Mouse (Mus musculus) forebrain, embryonic 10.5 days (tissue): ENCODE measurements at regions not wholly inside any gene's neighbourhood (a gene's known extent, or its start where the extent isn't known, plus 50 kb on each side); places are given as distances from the start of the nearest gene placed in this dataset.

Source experiments
- DNase-seq: peaks from one replicate; pipeline ENCODE4 v3.0.0-alpha.2; 2017; ENCODE audit warnings: low spot score; ENCODE audit errors: extremely low spot score
- H3K27ac ChIP-seq: fragments of 300-500 bp; sonication (generic); 2 replicates; pipeline ENCODE4 v1.5.1; 2016; ENCODE audit warnings: mild to moderate bottlenecking
- H3K27me3 ChIP-seq: fragments of 300-500 bp; sonication (generic); 2 replicates; pipeline ENCODE4 v1.6.1; 2016; ENCODE audit warnings: mild to moderate bottlenecking; ENCODE audit not compliant: poor library complexity, severe bottlenecking
- H3K36me3 ChIP-seq: fragments of 300-500 bp; sonication (generic); replicated peaks from 2 replicates; pipeline ENCODE4 v1.6.1; 2016; ENCODE audit warnings: mild to moderate bottlenecking, moderate library complexity
- H3K4me1 ChIP-seq: fragments of 300-500 bp; sonication (generic); 2 replicates; pipeline ENCODE4 v1.6.1; 2016
- H3K4me3 ChIP-seq: fragments of 300-500 bp; sonication (generic); 2 replicates; pipeline ENCODE4 v1.5.1; 2016; ENCODE audit warnings: mild to moderate bottlenecking, moderate library complexity
- H3K9me3 ChIP-seq: fragments of 300-500 bp; sonication (generic); 2 replicates; pipeline ENCODE4 v1.6.1; 2016; ENCODE audit warnings: mild to moderate bottlenecking, moderate library complexity
- WGBS: fragments of 180-500 bp; shearing (Covaris S2); methylation state at CpG from one replicate; pipeline ENCODE4 v1.1.7; 2016; 5-methylcytosine and 5-hydroxymethylcytosine counted together

DNA sequence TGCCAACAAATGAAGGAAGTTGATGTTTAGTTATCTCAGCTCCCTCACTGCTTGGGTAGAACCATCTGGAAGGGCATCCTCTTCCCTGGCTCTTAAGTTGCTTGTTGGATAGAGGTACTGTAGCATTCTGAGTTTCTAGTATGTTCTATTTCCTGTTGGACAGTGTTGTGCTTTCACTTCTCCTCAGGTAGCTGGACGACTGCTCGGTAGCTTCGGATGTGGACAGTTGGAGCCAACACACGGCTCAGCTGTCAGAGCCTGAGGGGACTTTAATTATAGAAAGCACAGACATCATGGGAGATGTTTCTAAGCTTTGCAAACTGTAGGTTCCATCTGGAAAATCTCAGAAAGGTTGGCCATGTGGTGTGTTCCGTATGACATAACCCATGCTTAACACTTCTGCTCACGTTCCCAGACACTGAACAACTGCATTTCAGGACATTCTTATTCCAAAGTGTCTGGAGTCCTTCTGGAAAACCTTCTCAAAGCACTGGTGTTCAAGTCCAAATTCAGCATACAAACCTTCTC lies 233.8 kb upstream of the Lrtm1 start:
- Histone ChIP-seq H3K27me3 (no peaks in the 10 kb centered on the region), H3K4me1 (no peaks in the 10 kb centered on the region), H3K4me3 (no peak overlapping the region), H3K9me3 (no peaks in the 10 kb centered on the region), H3K36me3 (no peaks in the 10 kb centered on the region), H3K27ac (no peak overlapping the region)
- WGBS: 90% methylated on average over 6 of the region's 6 CpGs
- no peak for DNase-seq

- H3K36me3 ChIP-seq: no peaks in the 10 kb centered on the region
- peak; percentile 23 for DNase-seq
- H3K9me3 ChIP-seq: no peaks in the 10 kb centered on the region
- WGBS: 2% methylated on average over 4 of the region's 4 CpGs
- peak overlapping the region; percentile 31 for H3K4me3 ChIP-seq
- H3K27me3 ChIP-seq: peaks cover 31% of the 10 kb centered on the region
- H3K4me1 ChIP-seq: peaks cover 18% of the 10 kb centered on the region
- H3K27ac ChIP-seq: no peak overlapping the region
Measured at GRCm38 (mm10) chr14:28798290-28798689, 219.7 kb upstream of the Lrtm1 start.

DNA sequence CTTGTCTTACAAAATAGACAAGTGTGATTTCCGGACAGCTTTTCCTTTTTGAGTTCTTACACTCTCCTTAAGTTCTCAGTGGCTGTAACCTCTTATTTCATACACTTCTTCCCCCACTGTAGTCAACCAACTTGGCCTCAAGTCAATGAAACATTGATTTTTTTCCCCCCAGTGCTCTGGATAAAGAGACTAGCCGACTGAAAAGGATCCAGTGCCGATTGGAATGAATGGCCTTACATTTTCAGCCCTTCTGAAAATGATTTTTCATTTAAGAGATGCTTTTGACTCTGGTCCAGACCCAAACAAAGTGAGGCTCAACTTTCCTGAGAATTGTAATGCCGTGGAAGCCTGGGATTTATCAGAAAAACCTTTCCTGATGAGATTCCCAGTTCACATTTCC lies 216.3 kb upstream of the Lrtm1 start:
- Histone ChIP-seq H3K36me3 (no peaks in the 10 kb centered on the region), H3K27ac (no peak overlapping the region), H3K27me3 (peaks cover 24% of the 10 kb centered on the region), H3K9me3 (no peaks in the 10 kb centered on the region; the same call in 1 of the 2 replicates), H3K4me3 (no peak overlapping the region), H3K4me1 (peaks cover 18% of the 10 kb centered on the region)
- no peak for DNase-seq
- WGBS: 80% methylated on average over 4 of the region's 4 CpGs

GRCm38 (mm10) chr14:28802126-28802525 lies 215.9 kb upstream of the Lrtm1 start:
- WGBS: 85% methylated on average over 5 of the region's 5 CpGs
- H3K4me1 ChIP-seq: peaks cover 17% of the 10 kb centered on the region
- H3K4me3 ChIP-seq: no peak overlapping the region
- H3K36me3 ChIP-seq: no peaks in the 10 kb centered on the region
- no peaks in the 10 kb centered on the region; the same call in 1 of the 2 replicates for H3K9me3 ChIP-seq
- DNase-seq: no peak
- no peak overlapping the region for H3K27ac ChIP-seq
- H3K27me3 ChIP-seq: peaks cover 24% of the 10 kb centered on the region

DNA sequence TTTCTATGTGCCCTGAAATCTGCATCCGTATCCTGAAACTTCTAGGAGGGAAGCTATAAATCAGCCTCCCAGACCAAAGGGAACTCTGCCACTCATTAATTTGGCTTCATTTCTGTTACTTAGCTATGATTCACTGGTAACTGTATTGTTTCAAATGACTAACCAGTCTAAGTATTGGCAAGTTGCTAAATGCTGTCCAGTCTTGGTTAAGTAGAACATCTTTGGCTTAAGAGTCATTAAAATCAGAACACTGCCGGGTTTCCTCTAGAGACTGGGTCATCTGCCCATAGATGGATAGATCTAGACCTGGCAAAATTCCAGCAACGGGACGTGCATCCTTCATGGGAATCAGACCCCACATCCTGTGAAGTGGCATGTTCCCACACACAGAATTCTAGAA lies 209.9 kb upstream of the Lrtm1 start:
- Histone ChIP-seq H3K27ac (no peak overlapping the region), H3K36me3 (no peaks in the 10 kb centered on the region), H3K9me3 (no peaks in the 10 kb centered on the region; the same call in 1 of the 2 replicates), H3K4me1 (no peaks in the 10 kb centered on the region), H3K27me3 (no peaks in the 10 kb centered on the region), H3K4me3 (no peak overlapping the region)
- DNase-seq: no peak
- 92% methylated on average over 4 of the region's 4 CpGs for WGBS

DNA sequence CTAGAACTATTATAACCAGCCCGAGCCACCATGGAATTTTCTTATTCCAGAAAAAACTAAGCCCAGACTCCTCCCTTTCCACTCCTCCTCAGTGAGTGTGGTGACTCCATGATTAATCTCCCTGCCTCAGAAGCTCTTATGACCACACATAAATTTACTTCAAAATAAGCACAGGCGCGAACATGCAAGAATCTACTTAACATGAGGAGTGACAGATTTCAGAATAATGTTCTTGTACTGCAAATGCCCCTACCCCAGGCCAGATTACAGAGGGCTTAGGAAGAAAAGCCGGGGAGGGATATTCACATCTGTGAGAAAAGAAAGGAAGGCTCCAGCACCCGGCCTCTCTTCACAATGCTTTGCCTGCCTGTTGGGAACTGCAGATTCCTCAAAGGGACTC lies 208.7 kb upstream of the Lrtm1 start:
- 65% methylated on average over 5 of the region's 5 CpGs for WGBS
- no peak for DNase-seq
- H3K27ac ChIP-seq: peak overlapping the region; percentile 35; the same call in 1 of the 2 replicates

GRCm38 (mm10) chr14:28820970-28821369 lies 197.0 kb upstream of the Lrtm1 start:
- WGBS: 89% methylated on average over 5 of the region's 5 CpGs
- no peaks in the 10 kb centered on the region for H3K9me3 ChIP-seq
- DNase-seq: no peak
- H3K27me3 ChIP-seq: no peaks in the 10 kb centered on the region
- H3K4me1 ChIP-seq: no peaks in the 10 kb centered on the region
- H3K27ac ChIP-seq: no peak overlapping the region
- no peaks in the 10 kb centered on the region for H3K36me3 ChIP-seq
- no peak overlapping the region for H3K4me3 ChIP-seq

More for the DNA sequence above, 208.7 kb upstream of the Lrtm1 start:
- Histone ChIP-seq H3K4me3 (no peak overlapping the region), H3K4me1 (no peaks in the 10 kb centered on the region), H3K27me3 (no peaks in the 10 kb centered on the region), H3K9me3 (no peaks in the 10 kb centered on the region; the same call in 1 of the 2 replicates), H3K36me3 (no peaks in the 10 kb centered on the region)

- DNase-seq: no peak
- H3K4me1 ChIP-seq: no peaks in the 10 kb centered on the region
- H3K27ac ChIP-seq: no peak overlapping the region
- H3K9me3 ChIP-seq: no peaks in the 10 kb centered on the region
- H3K4me3 ChIP-seq: no peak overlapping the region
- no peaks in the 10 kb centered on the region for H3K36me3 ChIP-seq
- WGBS: 86% methylated on average over 6 of the region's 6 CpGs
- no peaks in the 10 kb centered on the region for H3K27me3 ChIP-seq
Measured at GRCm38 (mm10) chr14:28827186-28827585, 190.8 kb upstream of the Lrtm1 start.

DNA sequence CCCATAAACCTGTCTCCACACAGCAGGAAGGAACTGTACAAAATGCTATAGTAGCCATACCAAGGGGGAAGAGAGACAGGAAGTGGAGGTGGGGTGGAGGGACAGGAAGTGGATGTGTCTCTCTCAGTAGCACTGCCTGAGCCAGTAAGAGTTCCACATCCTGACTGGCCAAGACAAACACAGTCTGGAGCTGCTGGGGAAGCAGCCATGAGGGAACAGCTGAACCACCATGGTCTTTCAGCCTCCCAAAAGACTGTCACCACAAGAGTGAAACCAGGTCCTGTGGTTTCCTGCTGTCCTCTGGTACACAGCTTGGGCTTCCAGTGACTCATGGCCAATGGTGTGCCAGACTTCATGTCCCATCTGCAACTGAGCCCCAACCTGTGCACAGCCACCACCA lies 180.9 kb upstream of the Lrtm1 start:
- no peak for DNase-seq
- Histone ChIP-seq H3K4me1 (no peaks in the 10 kb centered on the region), H3K36me3 (no peaks in the 10 kb centered on the region)

GRCm38 (mm10) chr14:28848831-28849590 lies 169.0 kb upstream of the Lrtm1 start:
- no peak overlapping the region for H3K27ac ChIP-seq
- no peak overlapping the region for H3K4me3 ChIP-seq
- DNase-seq: no peak
- no peaks in the 10 kb centered on the region for H3K27me3 ChIP-seq
- 26% methylated on average over 2 of the region's 2 CpGs for WGBS
- no peaks in the 10 kb centered on the region for H3K4me1 ChIP-seq
- no peaks in the 10 kb centered on the region for H3K9me3 ChIP-seq
- no peaks in the 10 kb centered on the region for H3K36me3 ChIP-seq

More for the DNA sequence above, 180.9 kb upstream of the Lrtm1 start:
- H3K9me3 ChIP-seq: no peaks in the 10 kb centered on the region
- no peaks in the 10 kb centered on the region for H3K27me3 ChIP-seq
- H3K27ac ChIP-seq: no peak overlapping the region
- H3K4me3 ChIP-seq: no peak overlapping the region
